ENCODE assay signal across 18 mouse cellular contexts in the genomic region with DNA sequence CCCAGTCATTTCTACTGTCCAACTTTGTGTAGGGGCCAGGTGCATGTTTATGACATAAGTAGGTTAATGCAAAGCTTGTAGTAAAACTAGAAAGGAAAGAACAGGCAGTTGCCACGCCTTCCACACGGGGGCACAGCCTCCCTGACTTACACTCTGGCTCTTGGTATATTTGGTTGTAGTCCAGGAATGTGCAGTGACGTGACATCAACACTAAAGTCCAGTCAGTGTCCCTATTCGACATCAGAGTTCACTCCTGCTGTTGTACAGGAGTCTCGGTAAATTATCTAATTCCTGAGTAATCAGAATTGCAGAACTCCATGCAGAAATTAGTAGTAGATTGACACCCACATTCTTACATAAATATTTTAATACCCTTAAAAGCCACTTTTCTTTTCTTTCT. TPM values are rescaled to one million over a fixed set of nuclear protein-coding genes. Genes with fewer than 3 reads are reported as not detected.
DNase-seq lines count a peak whose midpoint lies in the region; ATAC-seq and TF ChIP-seq lines count a peak whose summit lies in the region.
"Had no signal": no experiment of that assay in that cellular context is flagged by ENCODE, and none has a peak within 500 bp of the region (broad histone marks: within the 10 kb centered on the region; RNA-seq: fewer than 3 reads in every experiment).

No protein-coding gene starts in this region.

- peak; percentile 65 for TF ChIP-seq CTCF in liver, postnatal 0 days (IDR thresholded peaks at IDR 0.05; ENCODE audit: low read depth)

- intact Hi-C loops in heart, postnatal 10 days (cut with DNase I): no loop called here

- peak; percentile 30; the same call in 1 of the 2 replicates for TF ChIP-seq EP300 in liver, postnatal 0 days (IDR thresholded peaks at IDR 0.05; ENCODE audit: low read depth)

- 74% methylated on average over 5 of the region's 5 CpGs for WGBS in liver, postnatal 0 days (ENCODE audit: insufficient replicate concordance)
- WGBS in liver, embryonic 12.5 days (ENCODE audit: insufficient replicate concordance): 83% methylated on average over 5 of the region's 5 CpGs

- H3K4me2 ChIP-seq in liver, postnatal 0 days (ENCODE audit: low read depth, low read length): no peak overlapping the region
- no peak overlapping the region for H3K4me2 ChIP-seq in liver, embryonic 12.5 days
- H3K4me2 ChIP-seq: heart, embryonic 11.5 days; limb, embryonic 12.5 days; neural tube, embryonic 12.5 days had no signal

- peaks cover 58% of the 10 kb centered on the region for H3K36me3 ChIP-seq in liver, postnatal 0 days (replicated peaks; ENCODE audit: insufficient read depth, low read length)
- H3K36me3 ChIP-seq in liver, embryonic 12.5 days: peaks cover 77% of the 10 kb centered on the region

- H3K27me3 ChIP-seq in liver, postnatal 0 days (ENCODE audit: insufficient read depth, low read length): no peaks in the 10 kb centered on the region
- no peaks in the 10 kb centered on the region for H3K27me3 ChIP-seq in liver, embryonic 12.5 days (replicated peaks)
- H3K27me3 ChIP-seq: limb, embryonic 12.5 days; neural tube, embryonic 12.5 days had no signal

- peak; percentile 95 for ATAC-seq in liver, postnatal 0 days
- no peak for ATAC-seq in liver, embryonic 12.5 days
- ATAC-seq: forebrain, embryonic 16.5 days had no signal

- no peak overlapping the region for H3K4me3 ChIP-seq in liver, postnatal 0 days (ENCODE audit: low read depth, low read length)
- H3K4me3 ChIP-seq in liver, embryonic 12.5 days: no peak overlapping the region
- H3K4me3 ChIP-seq: limb, embryonic 12.5 days; neural tube, embryonic 12.5 days had no signal

- H3K4me1 ChIP-seq in liver, postnatal 0 days (ENCODE audit: insufficient read depth): no peaks in the 10 kb centered on the region
- H3K4me1 ChIP-seq in liver, embryonic 12.5 days: no peaks in the 10 kb centered on the region
- H3K4me1 ChIP-seq: limb, embryonic 12.5 days; neural tube, embryonic 12.5 days had no signal

- no peaks in the 10 kb centered on the region for H3K9me3 ChIP-seq in liver, postnatal 0 days (ENCODE audit: low read length)
- H3K9me3 ChIP-seq in liver, embryonic 12.5 days (replicated peaks): no peaks in the 10 kb centered on the region
- H3K9me3 ChIP-seq: G1E; limb, embryonic 12.5 days; neural tube, embryonic 12.5 days had no signal

- peak overlapping the region; percentile 67; the same call in 1 of the 2 replicates for H3K27ac ChIP-seq in liver, postnatal 0 days (ENCODE audit: low read depth)
- H3K27ac ChIP-seq in liver, embryonic 12.5 days: no peak overlapping the region
- H3K27ac ChIP-seq: limb, embryonic 12.5 days; macrophage; neural tube, embryonic 12.5 days had no signal

- H3K9ac ChIP-seq in liver, postnatal 0 days (replicated peaks): no peak overlapping the region
- no peak overlapping the region for H3K9ac ChIP-seq in liver, embryonic 12.5 days
- H3K9ac ChIP-seq: limb, embryonic 12.5 days; neural tube, embryonic 12.5 days had no signal

- peak; percentile 14 to 18 for DNase-seq in heart, postnatal 10 days
- no peak for DNase-seq in heart, postnatal 4 days
- peak; percentile 49 for DNase-seq in liver, postnatal 0 days
- peak; percentile 23 for DNase-seq in ZHBTc4 (ENCODE audit: low read depth, low spot score)
- DNase-seq in kidney, postnatal 25 days: peak; percentile 34 to 49
- DNase-seq in layer of hippocampus, postnatal 25 days (ENCODE audit: extremely low spot score in 1 of 2, low spot score in 1 of 2): no peak
- DNase-seq in cerebellum, postnatal 10 days: no peak
- DNase-seq: cerebellum, postnatal 14 days; lung, adult 18-20 months; thymus, adult 18-20 months had no signal

RNA-seq across cellular contexts. Expression of gene Pank3, which starts 13.8 kb away (rescaled TPM):
- total RNA-seq in heart, postnatal 10 days (2021): 10 to 100 TPM; 29.3 to 31.3 TPM
- total RNA-seq in heart, postnatal 4 days (2021): 10 to 100 TPM; 31.6 to 32.5 TPM
- polyA plus RNA-seq in liver, postnatal 0 days (2015; fragmentation: Nextera tagmentation; extraction: Ambion mirVana): 4.8 and 5.5 TPM in 2 replicates
- polyA plus RNA-seq in liver, embryonic 12.5 days (2016; fragmentation: Nextera tagmentation; extraction: Ambion mirVana): 7.6 and 8.2 TPM in 2 replicates
- total RNA-seq in layer of hippocampus, postnatal 25 days (2021): 10 to 100 TPM; 43.8 to 44.8 TPM

RNA-seq across cellular contexts. Expression of gene Fbll1, which starts 15.6 kb away (rescaled TPM):
- not detected for total RNA-seq in heart, postnatal 10 days (2021)
- not detected for total RNA-seq in heart, postnatal 4 days (2021)
- polyA plus RNA-seq in liver, postnatal 0 days (2015; fragmentation: Nextera tagmentation; extraction: Ambion mirVana): not detected in 2 replicates
- not detected in 2 replicates for polyA plus RNA-seq in liver, embryonic 12.5 days (2016; fragmentation: Nextera tagmentation; extraction: Ambion mirVana)
- total RNA-seq in layer of hippocampus, postnatal 25 days (2021): 10 to 100 TPM; 50.7 to 53.7 TPM
- total RNA-seq: gastrocnemius, adult 18-20 months had no signal
- polyA plus RNA-seq: G1E; heart, embryonic 11.5 days; limb, embryonic 12.5 days; macrophage had no signal

RNA-seq across cellular contexts. Expression of gene Rars, which starts 51.3 kb away (rescaled TPM):
- 10 to 100 TPM; 40.9 to 41.5 TPM for total RNA-seq in heart, postnatal 10 days (2021)
- total RNA-seq in heart, postnatal 4 days (2021): 10 to 100 TPM; 47.9 to 53.4 TPM
- polyA plus RNA-seq in liver, postnatal 0 days (2015; fragmentation: Nextera tagmentation; extraction: Ambion mirVana): 26.9 and 28.3 TPM in 2 replicates
- 78.9 and 80.3 TPM in 2 replicates for polyA plus RNA-seq in liver, embryonic 12.5 days (2016; fragmentation: Nextera tagmentation; extraction: Ambion mirVana)
- total RNA-seq in layer of hippocampus, postnatal 25 days (2021): 10 to 100 TPM; 46.3 to 49.6 TPM

Comparison
In these comparisons a context has a peak if more than half of its experiments do, and no peak if none do; other contexts are left out.
1. DNase-seq: peak in heart, postnatal 10 days (2 of 2), liver, postnatal 0 days (single experiment), ZHBTc4 (single experiment) and kidney, postnatal 25 days (2 of 2); none in heart, postnatal 4 days (single experiment), layer of hippocampus, postnatal 25 days (0 of 2) and cerebellum, postnatal 10 days (0 of 2).
2. RNA of gene Fbll1, which starts 15.6 kb away (total RNA-seq): 50.7 to 53.7 TPM in layer of hippocampus, postnatal 25 days; not detected in heart, postnatal 4 days and not detected in heart, postnatal 10 days; every median in the first group is over 10 times any median in the second.